Mouse (Mus musculus) spleen, adult 10 weeks (tissue): ENCODE measurements around the gene Txnrd2. TPM values are rescaled to one million over a fixed set of nuclear protein-coding genes. Genes with fewer than 3 reads are reported as not detected.

Experiments used
- polyA plus RNA-seq: library from polyadenylated mRNA; stranded (reverse); fragments of 350-450 nt; fragmentation: Illumina TruSeq; extraction: RNeasy Lipid Tissue Mini Kit (QIAGEN cat#74804); gene quantifications from one replicate; pipeline ENCODE4 v1.2.3, GENCODE M21; 2015; ENCODE audit warnings: low replicate concordance; ENCODE audit not compliant: insufficient read depth

The Txnrd2 gene
- polyA plus RNA-seq: 18.6 TPM

DNA sequence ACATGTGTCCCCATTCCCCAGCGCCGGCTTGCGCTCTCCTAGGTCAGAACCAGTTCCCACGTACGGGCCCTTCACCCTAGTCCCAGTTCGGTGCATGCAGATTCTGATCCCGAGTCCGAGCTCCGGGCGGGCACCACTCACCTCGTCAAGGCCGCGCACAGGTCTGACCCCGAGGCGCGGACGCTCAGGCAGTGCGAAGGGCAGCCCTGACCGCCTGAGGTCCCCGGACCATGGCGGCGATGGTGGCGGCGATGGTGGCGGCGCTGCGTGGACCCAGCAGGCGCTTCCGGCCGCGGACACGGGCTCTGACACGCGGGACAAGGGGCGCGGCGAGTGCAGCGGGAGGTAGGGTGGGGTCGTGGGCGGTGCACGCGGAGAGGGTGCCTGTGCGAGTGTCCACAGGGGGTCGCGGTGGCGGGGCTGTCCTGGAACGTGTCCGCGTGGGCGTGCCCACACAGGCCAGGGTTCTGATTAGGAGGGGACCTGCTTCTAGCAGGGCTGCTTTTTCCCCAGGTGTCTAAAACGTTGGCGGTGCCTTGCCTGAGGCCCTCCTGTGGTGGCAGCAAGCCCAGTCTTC, at the start of gene Txnrd2:
Txnrd2 (plus strand) TSS at position 170 of the 577 bp plus-strand sequence.

GRCm38 (mm10) chr16:18426802-18427280, 657 bp downstream of the Txnrd2 start, which contains the start of gene Comt:
Gene Comt (minus strand): TSS chr16:18426852.

DNA sequence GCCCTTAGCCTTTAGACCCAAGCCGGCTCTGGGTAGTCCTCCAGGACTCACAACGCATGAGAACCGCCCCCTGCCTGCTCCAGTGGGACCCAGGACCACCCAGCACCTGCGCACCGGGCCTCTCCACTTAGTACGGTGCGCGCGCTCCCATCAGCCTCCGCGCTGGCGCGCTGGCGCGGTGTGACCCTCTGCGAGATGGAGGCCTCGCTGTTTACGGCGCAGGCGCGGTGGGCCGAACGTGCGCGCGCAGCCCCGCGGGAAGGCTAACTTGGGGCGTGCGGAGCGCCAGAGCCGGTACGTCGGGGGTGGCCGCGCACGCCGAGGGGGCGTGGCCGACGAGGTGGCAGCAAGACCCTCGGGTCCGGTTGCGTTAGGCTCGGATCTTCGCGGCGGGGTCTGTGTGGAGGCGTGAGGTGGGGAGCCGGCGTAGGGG, 72.4 kb downstream of the Txnrd2 start, which contains the start of the genes Gnb1l and Rtl10:
Gnb1l (plus strand) TSS at position 156 of the 433 bp plus-strand sequence.
Rtl10 (plus strand) TSS at position 344 of the 433 bp plus-strand sequence.

Other genes starting within 250 kb of the Txnrd2 start
- not detected for gene Ccdc188, start 208.5 kb upstream of the Txnrd2 start, polyA plus RNA-seq
- gene Zdhhc8, start 191.2 kb upstream of the Txnrd2 start, polyA plus RNA-seq: 3.0 TPM
- gene Trmt2a, start 177.7 kb upstream of the Txnrd2 start, polyA plus RNA-seq: 144 TPM
- gene Ranbp1, start 177.7 kb upstream of the Txnrd2 start, polyA plus RNA-seq: 130 TPM
- gene Gm49776, start 168.1 kb upstream of the Txnrd2 start, polyA plus RNA-seq: not detected
- gene Dgcr8, start 137.1 kb upstream of the Txnrd2 start, polyA plus RNA-seq: 37.6 TPM
- 22.2 TPM for gene Tango2, start 78.3 kb upstream of the Txnrd2 start, polyA plus RNA-seq
- gene Arvcf, start 78.2 kb upstream of the Txnrd2 start, polyA plus RNA-seq: 12.5 TPM
- 25.6 TPM for gene Comt, start 468 bp downstream of the Txnrd2 start, polyA plus RNA-seq
- 1.7 TPM for gene Gnb1l, start 72.3 kb downstream of the Txnrd2 start, polyA plus RNA-seq
- gene Rtl10, start 72.5 kb downstream of the Txnrd2 start, polyA plus RNA-seq: 1.4 TPM
- not detected for gene Tbx1, start 164.3 kb downstream of the Txnrd2 start, polyA plus RNA-seq
- gene Gp1bb, start 196.0 kb downstream of the Txnrd2 start, polyA plus RNA-seq: 0.77 TPM
- 0.68 TPM for gene Gm49601, start 200.0 kb downstream of the Txnrd2 start, polyA plus RNA-seq
- 1.4 TPM for gene Sept5, start 203.6 kb downstream of the Txnrd2 start, polyA plus RNA-seq